Mouse (Mus musculus) lung, adult 2 months (tissue): ENCODE measurements around the gene Evx1. TPM values are rescaled to one million over a fixed set of nuclear protein-coding genes. Genes with fewer than 3 reads are reported as not detected.

Experiments
- DNase-seq: peaks from one replicate; pipeline ENCODE4 v3.0.0; 2022
- H3K4me1 ChIP-seq: fragments of 200-500 bp; 2 replicates; pipeline ENCODE4 v1.6.1; 2011; ENCODE audit warnings: low read length; ENCODE audit not compliant: control insufficient read depth, insufficient read depth
- H3K4me3 ChIP-seq: fragments of 200-500 bp; replicated peaks from 2 replicates; pipeline ENCODE3; 2011; ENCODE audit warnings: low read depth, mild to moderate bottlenecking, control low read depth, low read length; ENCODE audit errors: extremely low read depth
- CTCF ChIP-seq: fragments of 200-500 bp; IDR thresholded peaks from 2 replicates; pipeline ENCODE4 v1.5.1; 2011; ENCODE audit warnings: mild to moderate bottlenecking, low read length, control low read depth; ENCODE audit not compliant: insufficient read depth
- POLR2A ChIP-seq: fragments of 200-500 bp; IDR thresholded peaks from 2 replicates; pipeline ENCODE4 v1.6.1; 2011; ENCODE audit warnings: low read depth, mild to moderate bottlenecking, control low read depth, low read length, borderline replicate concordance; ENCODE audit errors: extremely low read depth
- WGBS: fragments of 180-500 bp; shearing (Covaris S2); methylation state at CpG from one replicate; pipeline ENCODE4 v1.1.7; 2018; 5-methylcytosine and 5-hydroxymethylcytosine counted together
- polyA plus RNA-seq: library from polyadenylated mRNA; depleted of rRNA; stranded (reverse); fragments of >200 nt; gene quantifications from 2 replicates; pipeline ENCODE4 v1.2.3, GENCODE M21; 2012; rRNA removed

Evx1 gene
- polyA plus RNA-seq, 1 experiment = not detected

GRCm38 (mm10) chr6:52367067-52367466 lies 53.8 kb downstream of the Evx1 start:
- no peak for TF ChIP-seq CTCF
- TF ChIP-seq POLR2A = no peak
- no peaks in the 10 kb centered on the region for H3K4me1 ChIP-seq
- WGBS = 88% methylated on average over 4 of the region's 4 CpGs
- no peak for DNase-seq
- H3K4me3 ChIP-seq = no peak overlapping the region

Other genes starting within 250 kb of the Evx1 start
- 1.4 and 1.9 TPM in 2 replicates for gene Hoxa1, start 155.2 kb upstream of the Evx1 start, polyA plus RNA-seq
- 4.2 and 4.7 TPM in 2 replicates for gene Hoxa2, start 148.7 kb upstream of the Evx1 start, polyA plus RNA-seq
- gene 5730596B20Rik, start 136.0 kb upstream of the Evx1 start, polyA plus RNA-seq = 0.26 and 0.31 TPM in 2 replicates
- 5.7 and 8.4 TPM in 2 replicates for gene Hoxa4, start 121.7 kb upstream of the Evx1 start, polyA plus RNA-seq
- 29.1 and 46.9 TPM in 2 replicates for gene Hoxa5, start 108.9 kb upstream of the Evx1 start, polyA plus RNA-seq
- 1.7 and 2.3 TPM in 2 replicates for gene Hoxa6, start 104.8 kb upstream of the Evx1 start, polyA plus RNA-seq
- 12.8 and 13.4 TPM in 2 replicates for gene Hoxa3, start 100.2 kb upstream of the Evx1 start, polyA plus RNA-seq
- gene Gm28308, start 100.2 kb upstream of the Evx1 start, polyA plus RNA-seq = 0.37 and 0.39 TPM in 2 replicates
- 6.6 and 8.3 TPM in 2 replicates for gene Hoxa7, start 91.6 kb upstream of the Evx1 start, polyA plus RNA-seq
- gene Hoxa9, start 82.4 kb upstream of the Evx1 start, polyA plus RNA-seq = 0.23 TPM in 1 of 2 replicates, not detected in the other
- 0.23 TPM in 1 of 2 replicates, not detected in the other for gene Hoxa10, start 72.6 kb upstream of the Evx1 start, polyA plus RNA-seq
- not detected in 2 replicates for gene Hoxa11, start 67.7 kb upstream of the Evx1 start, polyA plus RNA-seq
- gene Hoxa13, start 52.6 kb upstream of the Evx1 start, polyA plus RNA-seq = 0.22 TPM in 1 of 2 replicates, not detected in the other